Mouse (Mus musculus) spleen, adult 2 months (tissue): ENCODE data around the gene Olfr1413.

ENCODE experiments used
- CTCF ChIP-seq: fragments of 200-500 bp; IDR thresholded peaks from 2 replicates; pipeline ENCODE4 v1.5.1; 2011; ENCODE audit warnings: mild to moderate bottlenecking, inconsistent platforms; ENCODE audit not compliant: insufficient read depth, insufficient read length, insufficient replicate concordance; ENCODE audit errors: extremely low read depth
- POLR2A ChIP-seq: fragments of 200-500 bp; IDR thresholded peaks from 2 replicates; pipeline ENCODE4 v1.6.1; 2011; ENCODE audit warnings: low read depth, low read length, inconsistent platforms

GRCm38 (mm10) chr1:92523764-92524163 lies 47.4 kb upstream of the Olfr1413 start:
- no peak for TF ChIP-seq CTCF
- no peak for TF ChIP-seq POLR2A
